Mouse (Mus musculus) bone marrow macrophage, adult 2 months (primary cell): ENCODE measurements around the gene Sptssa.

Experiments used
- CTCF ChIP-seq: IDR thresholded peaks from 2 replicates; pipeline ENCODE4 v1.5.1; 2012; ENCODE audit warnings: low read depth, mild to moderate bottlenecking, low read length, moderate library complexity
- POLR2A ChIP-seq: IDR thresholded peaks from 2 replicates; pipeline ENCODE4 v1.6.1; 2012; ENCODE audit warnings: mild to moderate bottlenecking, low read depth, low read length, borderline replicate concordance

GRCm38 (mm10) chr12:54683182-54683581 is 26.8 kb upstream of the Sptssa start:
- TF ChIP-seq POLR2A (no peak), CTCF (no peak)
